Mouse (Mus musculus) common myeloid progenitor, adult 5-6 weeks (primary cell): ENCODE data around the gene Smad3. TPM values are rescaled to one million over a fixed set of nuclear protein-coding genes. Genes with fewer than 3 reads are reported as not detected.

Source experiments
- ATAC-seq: replicated peaks from 2 replicates; pipeline ENCODE4 v1.8.0; 2016; ENCODE audit warnings: low read depth, mild to moderate bottlenecking, moderate TSS enrichment, inconsistent platforms; ENCODE audit not compliant: poor library complexity, severe bottlenecking
- total RNA-seq: library from RNA; stranded (forward); fragments of 200-1000, 187-1606 nt; gene quantifications from 2 replicates; pipeline ENCODE4 v1.2.3, GENCODE M21; 2017

The Smad3 gene
- total RNA-seq, 1 experiment from 2014 or later, result 39.1 TPM

DNA sequence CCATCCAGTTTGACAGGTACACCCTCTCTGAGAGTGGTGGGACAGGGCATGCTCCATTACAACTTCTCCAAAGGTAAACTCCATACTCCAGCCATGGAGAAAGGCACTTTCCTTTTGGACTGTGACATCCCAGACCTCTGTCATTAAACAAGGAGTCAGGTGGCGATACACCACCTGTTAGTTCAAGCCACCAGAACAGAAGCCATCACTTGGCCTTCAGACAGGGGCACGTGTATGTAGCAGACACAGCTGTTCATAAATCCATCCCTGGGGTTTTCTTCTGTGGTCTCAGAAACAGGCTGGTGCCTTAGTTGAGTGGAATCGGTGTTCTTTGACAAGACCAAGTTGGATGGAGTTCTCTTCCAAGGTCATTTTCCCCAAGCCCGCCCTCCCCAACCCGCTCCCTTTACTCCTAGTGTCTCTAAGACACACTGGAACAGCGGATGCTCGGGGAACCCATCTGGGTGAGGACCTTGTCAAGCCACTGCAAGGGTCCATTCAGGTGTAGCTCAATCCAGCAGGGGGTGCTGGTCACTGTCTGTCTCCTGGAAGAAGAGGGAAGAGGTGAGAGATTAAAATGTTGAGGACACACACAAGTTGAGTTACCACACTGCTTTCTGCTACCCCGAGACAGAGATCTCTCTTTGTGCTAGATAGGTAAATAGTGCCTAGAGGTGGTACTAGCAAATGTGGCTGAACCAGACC is 107.8 kb downstream of the Smad3 start:
- ATAC-seq, result no peak

DNA sequence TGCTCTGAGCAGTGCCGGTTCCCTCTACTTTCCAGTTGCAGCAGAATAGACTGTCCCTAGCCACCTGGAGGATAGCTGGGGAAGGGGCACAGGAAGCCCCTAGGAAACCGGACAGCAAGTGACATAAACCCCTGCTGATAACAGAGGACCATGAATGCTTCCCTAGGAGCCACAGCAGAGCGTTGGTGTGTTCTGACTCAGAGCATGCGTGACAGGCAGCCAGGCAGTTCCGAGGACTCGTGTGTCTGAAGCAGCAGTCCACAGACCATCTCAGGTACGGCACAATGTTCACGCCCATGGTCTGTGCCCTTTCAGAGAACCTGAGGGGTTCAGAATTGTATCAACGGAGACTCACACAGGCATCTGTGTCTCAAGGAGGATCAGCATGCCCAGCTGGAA is 109.3 kb downstream of the Smad3 start:
- ATAC-seq, result no peak

DNA sequence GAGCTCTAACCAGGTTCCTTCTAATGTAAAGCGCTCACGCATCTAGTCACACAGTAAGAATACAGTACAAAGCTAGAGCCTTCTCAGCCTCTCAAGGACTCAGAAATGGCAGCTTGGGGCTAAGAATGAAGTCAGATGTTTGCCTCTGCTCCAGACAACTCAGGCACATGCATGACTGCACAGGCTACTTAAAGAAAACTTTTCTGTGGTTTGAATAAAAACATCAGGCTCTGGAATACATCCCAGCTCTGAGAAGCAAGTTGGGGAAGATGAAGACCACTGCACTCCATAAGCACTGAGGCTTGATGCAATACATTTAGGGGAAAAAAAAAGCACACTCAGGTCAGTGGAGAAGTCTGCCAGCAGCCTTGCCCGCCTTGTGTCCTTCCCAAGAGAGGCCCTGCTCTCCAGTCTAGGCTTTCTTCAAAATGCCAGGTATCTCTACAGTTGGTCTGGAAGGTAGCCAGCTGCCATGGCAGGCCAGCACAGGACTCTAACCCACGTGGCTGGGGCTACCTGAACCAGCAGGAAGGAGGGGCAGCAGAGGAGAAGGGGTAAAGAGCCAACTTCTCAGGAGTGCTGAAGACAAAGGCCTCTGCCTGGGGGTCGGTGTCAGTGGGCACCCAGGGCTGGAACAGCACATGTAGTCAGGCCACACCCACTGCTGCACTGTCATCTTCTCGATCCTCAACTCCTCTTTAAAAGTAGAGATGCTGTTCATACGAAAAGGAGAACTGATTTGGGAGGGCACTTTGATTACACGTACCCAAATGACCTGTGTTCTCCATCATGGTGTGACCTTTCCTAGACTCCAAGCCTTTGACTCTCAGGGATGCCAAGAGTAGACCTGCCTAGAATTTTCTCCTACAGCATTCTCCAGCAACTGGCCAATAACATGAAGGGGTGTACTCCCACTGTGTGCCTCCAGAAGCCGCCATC is 109.9 kb downstream of the Smad3 start:
- no peak for ATAC-seq

DNA sequence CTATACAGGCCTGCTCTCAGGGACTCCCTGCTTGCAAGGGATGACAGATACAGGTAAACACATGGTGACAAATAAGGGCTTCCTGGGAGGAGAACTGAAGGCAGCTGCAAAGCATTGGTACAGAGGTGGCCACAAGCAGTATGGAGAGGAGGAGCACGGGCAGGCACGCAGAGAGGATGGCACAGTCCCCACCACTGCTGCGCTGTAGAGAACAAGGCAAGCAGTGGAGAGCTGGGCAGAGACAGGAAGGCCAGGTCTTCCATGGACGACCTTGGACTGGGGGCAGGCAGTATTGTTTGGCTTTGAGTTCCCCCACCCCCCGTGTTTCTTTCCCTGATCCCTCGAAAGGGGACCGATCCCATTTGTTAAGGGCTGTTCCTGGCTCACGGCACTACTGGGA is 112.7 kb downstream of the Smad3 start:
- ATAC-seq, result no peak

DNA sequence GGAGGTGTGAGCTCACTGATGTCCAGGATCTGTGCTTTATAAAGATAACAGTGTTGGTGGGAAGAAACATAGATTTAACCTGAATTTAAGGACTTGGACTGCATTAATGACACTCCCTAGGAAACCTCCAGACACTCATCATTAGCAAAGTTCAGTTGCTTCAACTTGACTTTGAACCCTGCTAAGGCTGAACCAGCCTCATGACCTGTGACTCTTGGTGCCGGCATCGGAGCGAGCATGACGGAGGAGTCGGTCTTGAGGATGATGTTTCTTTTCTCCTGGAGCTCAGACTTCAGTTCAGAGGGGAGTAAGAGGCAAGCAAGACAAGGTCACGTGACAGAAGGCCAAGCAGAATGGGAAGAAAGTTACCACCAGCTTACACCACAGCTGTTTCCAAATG is 113.8 kb downstream of the Smad3 start:
- ATAC-seq, result no peak

DNA sequence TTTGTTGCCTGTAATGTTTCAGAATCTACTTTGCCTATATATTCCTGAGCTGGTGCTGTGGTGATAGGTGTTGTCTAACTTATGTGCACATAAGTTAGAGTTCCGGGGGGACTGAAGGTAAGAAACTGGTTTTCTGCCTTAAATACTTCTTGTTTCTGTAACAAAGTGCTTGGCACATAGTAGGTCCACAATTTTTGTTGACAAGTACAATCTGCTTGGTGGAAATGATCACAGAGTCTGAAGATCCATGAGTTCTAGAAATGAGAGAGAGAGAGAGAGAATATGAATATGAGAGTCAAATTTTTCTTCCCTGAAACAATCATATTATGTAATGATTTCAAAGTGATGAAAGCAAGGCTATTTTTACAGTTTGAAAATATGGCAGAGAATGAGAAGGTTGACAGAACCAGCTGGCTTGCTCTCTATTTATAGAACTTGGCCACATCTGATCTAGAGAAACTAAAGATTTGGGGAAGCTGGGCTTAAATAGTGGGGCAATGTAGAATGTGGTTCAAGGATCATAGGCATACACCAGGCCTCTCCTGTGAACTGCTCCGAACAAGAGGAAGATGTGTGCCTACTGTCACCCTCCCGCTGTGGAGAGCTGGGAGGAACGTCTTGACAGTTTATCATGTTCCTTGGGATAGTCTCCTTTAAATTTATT is 115.7 kb downstream of the Smad3 start:
- peak; percentile 63 for ATAC-seq

DNA sequence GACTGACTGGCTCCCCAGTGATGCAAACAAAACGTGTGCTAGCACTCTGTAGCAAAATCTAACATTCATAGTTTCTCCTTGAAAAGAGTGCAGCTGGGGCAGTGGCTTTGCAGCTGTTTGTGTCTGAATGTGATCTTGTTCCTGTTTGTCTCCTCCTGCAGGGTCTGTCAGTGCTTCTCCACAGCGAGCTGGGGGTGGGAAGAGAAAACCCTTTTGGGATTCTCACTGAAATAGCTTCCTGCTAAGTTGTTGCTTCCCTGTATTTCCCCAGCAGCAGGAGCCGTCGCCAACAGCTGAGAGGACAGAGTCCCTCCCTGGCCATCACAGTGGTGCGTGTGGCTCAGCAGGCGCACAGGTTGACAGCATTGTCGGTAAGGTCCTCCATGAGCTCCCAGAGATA is 121.7 kb downstream of the Smad3 start:
- no peak for ATAC-seq

DNA sequence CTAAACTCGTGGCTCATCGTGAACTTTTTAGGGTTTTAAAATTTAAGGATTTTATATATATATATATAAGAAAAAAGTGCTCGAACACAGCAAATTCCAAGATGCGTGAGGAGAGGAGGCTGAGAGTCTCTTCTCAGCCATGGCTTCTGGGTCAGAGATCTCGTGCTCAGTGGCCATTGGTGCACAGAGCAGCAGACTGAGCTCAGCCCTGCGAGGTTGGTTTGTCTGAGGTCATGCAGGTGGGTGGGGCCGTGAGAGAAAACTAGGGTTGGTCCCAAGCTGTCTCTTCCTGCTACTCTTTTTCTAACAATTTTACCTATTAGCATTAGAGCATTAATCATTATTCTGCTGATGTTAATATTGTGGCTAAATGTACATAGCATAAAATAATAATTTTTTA is 124.5 kb downstream of the Smad3 start:
- ATAC-seq, result no peak

DNA sequence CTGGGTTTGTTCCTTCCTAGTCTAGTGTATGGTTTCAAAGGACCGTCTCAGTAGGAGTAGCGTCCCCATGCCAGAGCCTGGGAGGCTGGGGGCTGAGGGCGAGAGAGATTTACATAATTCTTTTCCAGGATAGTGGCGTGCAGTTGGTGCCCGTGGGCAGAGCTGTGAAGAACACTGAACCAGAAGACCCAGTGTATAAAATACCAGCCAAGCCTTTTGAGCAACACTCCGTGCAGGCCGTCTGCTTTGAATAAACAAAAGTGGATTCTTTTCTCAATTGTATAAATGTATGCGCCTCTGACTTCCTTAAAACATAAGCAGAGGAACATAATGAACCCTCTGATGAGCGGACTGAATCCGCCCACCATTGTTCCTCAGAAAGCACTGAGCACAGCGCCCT is 124.9 kb downstream of the Smad3 start:
- ATAC-seq, result no peak

DNA sequence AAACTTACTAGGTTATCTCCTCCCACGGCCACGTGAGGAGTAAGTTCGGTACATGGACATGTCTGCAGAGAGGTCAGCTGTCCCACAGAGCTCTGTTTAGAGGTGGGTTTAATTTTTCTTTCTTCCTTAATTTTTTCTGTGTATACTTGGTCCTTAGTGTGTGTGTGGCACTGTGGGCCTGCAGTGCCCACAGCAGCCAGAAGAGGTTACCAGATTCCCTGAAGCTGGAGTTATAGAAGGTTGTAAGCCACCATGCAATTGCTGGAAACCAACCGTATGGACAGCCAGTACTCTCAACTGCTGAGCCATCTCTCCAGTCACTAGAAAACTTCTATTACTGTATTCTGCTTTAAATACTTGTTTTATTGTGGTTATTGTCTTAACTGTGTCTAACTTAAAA is 125.7 kb downstream of the Smad3 start:
- ATAC-seq, result no peak

DNA sequence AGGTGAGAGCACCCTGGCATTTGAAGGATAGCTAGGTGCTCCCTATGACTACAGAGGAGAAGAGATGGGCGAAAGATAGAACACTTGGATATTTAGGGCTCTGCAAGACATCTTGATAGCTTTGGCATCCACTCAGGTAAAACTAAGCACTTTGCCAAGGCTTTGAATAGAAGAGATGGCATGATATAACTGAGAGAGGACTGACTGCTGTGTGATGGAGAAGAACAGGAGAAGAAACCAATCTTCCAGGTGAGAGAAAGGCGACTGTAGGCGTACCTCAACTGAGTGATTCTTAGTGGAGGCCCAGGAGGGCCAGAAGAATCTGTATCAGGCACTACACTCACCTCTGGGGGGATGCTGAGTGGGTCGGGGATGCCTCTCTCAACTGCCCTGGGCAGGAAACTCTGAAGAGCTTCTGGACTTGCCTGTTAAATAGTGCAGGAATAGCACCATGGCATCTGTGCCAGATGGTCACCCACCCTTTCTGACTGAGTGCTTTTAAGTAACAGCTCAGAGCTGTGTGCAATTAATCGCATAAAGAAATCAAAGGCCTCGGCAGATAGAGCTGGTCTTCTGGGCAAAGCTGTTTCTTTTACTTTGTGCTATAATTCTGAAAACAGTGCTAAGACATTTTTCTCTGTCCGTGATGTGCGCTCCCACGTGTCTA is 132.6 kb downstream of the Smad3 start:
- ATAC-seq, result no peak

DNA sequence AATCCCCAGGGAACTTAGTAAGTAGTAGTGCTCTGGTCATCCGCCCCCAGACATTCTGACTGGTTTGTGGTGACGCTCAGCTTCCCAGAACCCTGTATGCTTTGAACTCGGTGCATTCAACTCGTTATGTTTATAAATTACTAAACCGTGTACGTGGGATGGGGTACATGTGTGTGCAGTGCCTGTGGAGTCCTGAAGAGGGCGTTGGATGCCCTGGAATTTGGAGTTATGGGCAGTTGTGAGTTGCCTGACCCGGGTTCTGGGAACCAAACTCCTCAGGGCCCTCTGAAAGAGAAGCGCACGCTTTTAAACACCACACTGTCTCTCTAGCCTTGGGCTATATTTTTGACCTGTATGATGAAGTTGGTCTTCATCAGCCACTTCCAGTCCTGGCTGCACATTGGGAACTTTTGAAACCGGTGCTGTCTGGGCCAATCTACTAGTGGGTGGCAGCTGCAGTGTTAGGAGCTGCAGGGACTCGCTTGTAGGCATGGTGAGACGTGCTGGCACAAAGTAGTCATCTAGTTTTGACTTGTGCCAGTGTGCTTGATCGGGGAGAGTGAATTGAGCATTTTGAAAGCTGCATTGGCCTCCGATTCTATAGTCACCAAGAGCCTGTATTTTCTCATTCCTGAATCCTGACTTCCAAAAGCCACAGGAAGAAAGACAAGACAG is 133.8 kb downstream of the Smad3 start:
- ATAC-seq, result no peak

DNA sequence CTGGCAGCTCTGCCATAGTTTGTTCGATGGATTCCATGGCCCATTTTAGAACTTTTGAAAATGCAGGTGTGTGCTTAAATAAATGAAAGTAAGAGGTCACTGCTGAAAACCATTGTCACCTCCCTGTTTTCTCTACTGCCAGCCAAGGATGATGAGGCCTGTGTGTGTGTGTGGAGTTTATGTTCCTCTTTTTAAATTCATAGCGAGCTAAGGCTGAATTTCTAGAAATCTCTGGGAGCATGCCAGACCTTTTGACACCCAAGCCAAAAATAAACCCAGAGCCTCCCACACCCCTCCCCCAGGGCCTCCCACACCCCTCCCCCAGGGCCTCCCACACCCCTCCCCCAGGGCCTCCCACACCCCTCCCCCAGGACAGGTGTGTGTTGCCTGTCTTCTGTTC is 139.8 kb downstream of the Smad3 start:
- ATAC-seq, result no peak

DNA sequence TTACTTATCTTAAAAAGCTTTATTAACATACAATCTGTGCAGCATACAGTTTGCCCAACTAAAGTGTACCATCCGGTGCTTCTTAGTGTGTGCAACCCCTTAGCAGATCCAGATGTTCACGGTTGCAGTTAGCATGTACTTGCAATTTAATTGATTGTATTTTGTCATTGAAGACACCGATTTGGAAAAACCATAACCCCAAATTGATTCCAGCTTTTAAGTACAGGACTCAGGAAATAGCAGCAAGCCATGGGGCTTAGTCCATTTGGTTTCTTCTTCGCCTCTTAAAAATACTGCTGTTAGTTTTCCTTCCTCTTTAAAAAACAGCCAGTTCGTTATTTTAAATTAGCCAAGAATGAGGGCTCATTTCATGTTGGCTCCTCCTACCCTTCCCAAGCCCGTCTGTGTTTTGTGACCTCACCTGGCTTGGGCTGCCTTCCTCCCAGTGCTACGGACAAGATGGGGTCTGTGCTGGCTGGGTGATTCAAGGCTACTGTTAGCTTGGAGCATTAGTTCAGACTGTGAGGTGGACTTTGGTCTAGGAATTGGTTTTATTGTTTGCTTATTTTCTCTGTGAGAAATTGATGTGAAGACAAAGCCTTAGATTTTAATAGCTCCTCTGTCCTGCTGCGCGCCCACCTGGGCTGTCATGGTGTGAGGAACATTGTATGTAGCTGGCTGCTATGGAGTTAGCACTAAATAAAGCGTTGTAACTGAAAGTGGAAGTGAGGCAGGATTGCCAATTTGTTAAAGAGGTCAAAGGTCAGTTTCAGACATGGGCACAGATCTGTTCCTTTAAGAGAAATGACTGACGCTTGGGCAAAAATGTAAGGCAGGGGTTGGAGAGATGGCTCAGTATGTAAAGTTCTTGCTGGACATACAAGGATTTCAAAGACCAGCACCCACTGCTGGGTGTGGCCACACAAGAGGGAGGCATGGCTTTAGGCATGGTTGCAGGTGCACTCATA is 143.5 kb downstream of the Smad3 start:
- ATAC-seq, result 0 out of 2 replicates have a peak, but pooled peaks have one; percentile 14

DNA sequence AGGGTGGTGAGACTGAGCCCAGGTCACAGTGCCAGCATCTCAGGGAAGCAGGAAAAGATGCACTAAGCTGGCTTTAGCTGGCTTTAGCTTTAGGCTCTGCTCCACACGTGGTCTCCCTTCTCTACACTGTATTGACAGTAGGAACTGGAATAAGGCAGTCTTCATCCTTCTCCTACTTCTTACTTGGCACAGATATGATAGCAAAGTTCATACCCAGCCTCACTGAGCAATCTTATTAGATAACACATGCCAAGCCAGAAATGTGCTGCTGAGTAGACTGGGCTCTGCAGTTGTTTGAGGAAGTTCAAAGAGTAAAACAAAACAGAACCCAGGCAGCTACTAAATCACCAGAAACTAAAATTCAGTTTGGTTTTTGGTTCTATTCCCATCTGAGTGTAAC is 144.2 kb downstream of the Smad3 start:
- 0 out of 2 replicates have a peak, but pooled peaks have one; percentile 13 for ATAC-seq

DNA sequence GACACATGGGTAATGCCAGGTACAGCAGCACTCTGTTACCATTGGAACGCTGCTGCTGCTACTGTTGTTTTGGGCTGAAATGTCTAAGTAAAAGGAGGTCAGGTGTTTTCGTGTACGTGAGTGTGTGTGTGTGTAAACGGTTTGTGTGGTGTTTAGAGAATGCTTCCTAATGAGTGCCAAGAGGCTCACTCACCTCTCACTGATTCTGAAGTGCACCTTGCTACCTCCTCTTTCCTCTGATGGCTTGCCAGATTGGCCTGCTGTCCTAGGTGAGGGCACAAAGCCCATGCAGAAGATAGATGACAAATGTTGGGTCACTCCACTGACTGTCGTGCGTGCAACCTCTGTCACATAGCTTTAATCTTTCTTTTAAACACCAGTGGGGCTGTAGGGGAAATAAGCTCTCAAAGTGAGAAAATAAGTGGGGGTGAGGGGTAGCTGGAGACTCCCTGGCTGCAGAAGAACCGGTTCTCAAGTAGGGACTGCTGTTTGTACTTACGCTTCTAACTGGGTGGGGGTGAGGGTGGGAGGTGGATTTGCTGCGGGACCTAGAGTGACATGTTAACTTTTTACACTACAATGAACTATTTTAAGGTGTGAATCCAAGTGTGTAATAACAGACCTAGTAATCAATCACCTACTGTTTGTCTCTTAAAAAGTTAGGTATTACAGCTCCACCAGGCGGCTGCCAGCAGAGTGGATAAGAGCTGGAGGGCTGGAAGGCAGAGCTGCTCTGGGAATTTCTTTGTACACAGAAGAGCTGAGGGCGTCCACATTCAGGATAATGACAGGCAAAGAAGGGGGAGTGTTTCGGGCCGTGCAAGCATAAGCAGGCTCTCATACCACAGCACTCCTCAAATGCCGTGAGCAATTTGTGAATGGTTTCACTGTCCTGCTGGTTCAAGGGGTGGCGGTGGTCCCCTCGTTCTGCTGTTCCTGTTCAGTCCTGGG is 145.0 kb downstream of the Smad3 start:
- ATAC-seq, result no peak

DNA sequence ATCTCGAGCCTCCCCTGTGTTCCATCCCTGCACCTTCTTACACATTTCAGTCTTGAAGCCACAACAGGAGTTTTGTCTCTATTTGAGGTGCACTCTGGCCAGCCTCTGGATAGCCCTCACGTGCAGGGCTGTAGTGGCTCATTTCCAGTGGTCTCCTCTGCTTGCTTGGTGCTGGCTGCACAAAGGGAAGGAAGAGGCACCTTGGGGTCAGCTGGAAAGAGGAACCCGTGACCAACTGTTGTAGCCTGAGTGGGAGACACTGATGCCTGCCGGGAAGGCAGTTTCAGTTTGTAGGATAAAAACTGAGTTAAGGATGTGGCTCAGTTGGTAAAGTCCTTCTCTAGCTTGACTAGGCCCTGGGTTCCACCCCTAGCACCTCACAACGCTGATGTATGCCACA is 145.8 kb downstream of the Smad3 start:
- peak; percentile 50 for ATAC-seq
